Mouse (Mus musculus) T-helper 17 cell (primary cell): ENCODE results near the gene Il4.

Source experiments
- in situ Hi-C, 2 experiments: fragments of 300-600 bp; cut with MboI, MseI; formaldehyde crosslinking; loops; 1 replicate in 1 of 2; 2 replicates in 1 of 2; pipeline ENCODE4 v1.15.1; 2025; ENCODE audit warnings: high pct_unique_total_duplicates in 2 of 2

The Il4 gene

GRCm38 (mm10) chr11:53567224-53568014 is 51.0 kb downstream of the Il4 start, which contains the start of gene Kif3a:
Gene Kif3a (plus strand): TSS chr11:53567379.
- in situ Hi-C loops: no loop called here

GRCm38 (mm10) chr11:53566646-53567045 is 51.8 kb downstream of the Il4 start:
- in situ Hi-C loops: no loop called here

GRCm38 (mm10) chr11:53561986-53562385 is 56.5 kb downstream of the Il4 start:
- in situ Hi-C loops: no loop called here

- in situ Hi-C loops: loop anchor here in 1 of 2 experiments (5.0 to 10.0 kb wide), 2 partner anchors 472 to 545 kb away; partner anchors contain the start of gene P4ha2
Observed at GRCm38 (mm10) chr11:53559980-53560379, 58.5 kb downstream of the Il4 start.

- in situ Hi-C loops: loop anchor here in 1 of 2 experiments (5.0 to 10.0 kb wide), 2 partner anchors 474 to 547 kb away; partner anchors contain the start of gene P4ha2
Observed at GRCm38 (mm10) chr11:53557992-53558391, 60.5 kb downstream of the Il4 start.

GRCm38 (mm10) chr11:53556529-53556928 is 61.9 kb downstream of the Il4 start:
- in situ Hi-C loops: loop anchor here in 1 of 2 experiments (5.0 to 10.0 kb wide), 2 partner anchors 476 to 548 kb away; partner anchors contain the start of gene P4ha2
